Mouse (Mus musculus) inflammation-experienced regulatory T-cells, adult 6 months (primary cell): ENCODE data around the gene Numbl. TPM values are rescaled to one million over a fixed set of nuclear protein-coding genes. Genes with fewer than 3 reads are reported as not detected.
"Not testable (repeated sequence)": the region's sequence is repeated elsewhere in the genome, so short reads cannot be mapped to it uniquely, and the experiment has no call there.

Source experiments
- ATAC-seq: one replicate; pipeline ENCODE4 v1.8.0; 2017
- polyA plus RNA-seq, 3 experiments: library from polyadenylated mRNA; unstranded; fragments of 100-300 nt; shearing (Covaris generic); gene quantifications; one replicate each; pipeline ENCODE4 v1.2.1; 2017

Gene Numbl
- under 1 TPM; 0.15 to 0.38 (median 0.15) TPM for polyA plus RNA-seq

GRCm38 (mm10) chr7:27258205-27258899, at the start of gene Numbl:
Numbl (plus strand) TSS chr7:27258433.
- peak; percentile 88 for ATAC-seq

- no peak for ATAC-seq
Measured at GRCm38 (mm10) chr7:27212626-27213025, 45.6 kb upstream of the Numbl start.

- no peak for ATAC-seq
Measured at GRCm38 (mm10) chr7:27218586-27218985, 39.6 kb upstream of the Numbl start.

GRCm38 (mm10) chr7:27219937-27220336, 38.3 kb upstream of the Numbl start:
- no peak for ATAC-seq

- ATAC-seq: no peak
Measured at GRCm38 (mm10) chr7:27221939-27222338, 36.3 kb upstream of the Numbl start.

GRCm38 (mm10) chr7:27222538-27222937, 35.7 kb upstream of the Numbl start:
- ATAC-seq: no peak

GRCm38 (mm10) chr7:27224877-27225575, 33.2 kb upstream of the Numbl start:
- no peak for ATAC-seq

GRCm38 (mm10) chr7:27227276-27227675, 31.0 kb upstream of the Numbl start:
- no peak for ATAC-seq

GRCm38 (mm10) chr7:27227676-27228075, 30.6 kb upstream of the Numbl start:
- ATAC-seq: no peak

GRCm38 (mm10) chr7:27228281-27228821, 29.9 kb upstream of the Numbl start, which contains the start of gene Itpkc:
Itpkc (minus strand) TSS chr7:27228661.
- ATAC-seq: peak; percentile 87

GRCm38 (mm10) chr7:27228865-27229264, 29.4 kb upstream of the Numbl start:
- peak; percentile 23 for ATAC-seq

GRCm38 (mm10) chr7:27230781-27231180, 27.5 kb upstream of the Numbl start:
- ATAC-seq: no peak

- ATAC-seq: no peak
Measured at GRCm38 (mm10) chr7:27231693-27232331, 26.4 kb upstream of the Numbl start.

- ATAC-seq: peak; percentile 87
Measured at GRCm38 (mm10) chr7:27232781-27233281, 25.4 kb upstream of the Numbl start, which contains the start of gene Coq8b. Coq8b (plus strand) TSS chr7:27233023.

GRCm38 (mm10) chr7:27233300-27233699, 24.9 kb upstream of the Numbl start:
- no peak for ATAC-seq

- ATAC-seq: no peak
Measured at GRCm38 (mm10) chr7:27235726-27236125, 22.5 kb upstream of the Numbl start.

- no peak for ATAC-seq
Measured at GRCm38 (mm10) chr7:27237527-27237926, 20.7 kb upstream of the Numbl start.

- ATAC-seq: no peak
Measured at GRCm38 (mm10) chr7:27238568-27238967, 19.7 kb upstream of the Numbl start.

GRCm38 (mm10) chr7:27243211-27243610, 15.0 kb upstream of the Numbl start:
- no peak for ATAC-seq

- ATAC-seq: not testable (repeated sequence)
Measured at GRCm38 (mm10) chr7:27244088-27244487, 14.1 kb upstream of the Numbl start.

GRCm38 (mm10) chr7:27249146-27249545, 9.1 kb upstream of the Numbl start:
- no peak for ATAC-seq

GRCm38 (mm10) chr7:27249928-27250327, 8.3 kb upstream of the Numbl start:
- no peak for ATAC-seq

- ATAC-seq: no peak
Measured at GRCm38 (mm10) chr7:27251946-27252345, 6.3 kb upstream of the Numbl start.
